Mouse (Mus musculus) ES-E14 (cell line): Measurements from ENCODE around the gene Prkcz.

Experiments used
- HCFC1 ChIP-seq: IDR thresholded peaks from 2 replicates; pipeline ENCODE4 v1.6.1; 2012; ENCODE audit warnings: low read length, inconsistent platforms, borderline replicate concordance; ENCODE audit not compliant: insufficient read depth
- ZC3H11A ChIP-seq: IDR thresholded peaks from 2 replicates; pipeline ENCODE4 v1.6.1; 2012; ENCODE audit warnings: low read depth, mild to moderate bottlenecking, inconsistent platforms, low read length, borderline replicate concordance
- ZNF384 ChIP-seq: IDR thresholded peaks from 2 replicates; pipeline ENCODE4 v1.6.1; 2012; ENCODE audit warnings: low read depth, low read length, inconsistent platforms

- TF ChIP-seq ZNF384, result no peak
- TF ChIP-seq HCFC1, result no peak
- TF ChIP-seq ZC3H11A, result no peak
Observed at GRCm38 (mm10) chr4:155308679-155309078, 52.5 kb downstream of the Prkcz start.
